Mouse (Mus musculus): ENCODE measurements around the gene Grip1. TPM values are rescaled to one million over a fixed set of nuclear protein-coding genes. Genes with fewer than 3 reads are reported as not detected.
A peak's percentile ranks its signal among the peaks of the same experiment; 100 is the strongest.

The Grip1 gene
- total and polyA plus RNA-seq, 2 experiments from 2014 or later: 0.38 to 0.67 TPM

GRCm38 (mm10) chr10:119951460-119951859 is 497.8 kb downstream of the Grip1 start:
- Histone ChIP-seq H3K36me3 (replicated peaks; ENCODE audit: control insufficient read depth, insufficient read depth, low read length) (no peaks in the 10 kb centered on the region), H3K27ac (ENCODE audit: low read depth) (no peak overlapping the region), H3K4me1 (ENCODE audit: control insufficient read depth, insufficient read depth) (no peaks in the 10 kb centered on the region), H3K27me3 (ENCODE audit: control insufficient read depth, insufficient read depth, low read length) (no peaks in the 10 kb centered on the region), H3K4me2 (ENCODE audit: low read depth, low read length) (no peak overlapping the region), H3K9me3 (replicated peaks; ENCODE audit: control insufficient read depth, low read length) (no peaks in the 10 kb centered on the region), H3K9ac (replicated peaks; ENCODE audit: low read depth, low read length) (no peak overlapping the region), H3K4me3 (ENCODE audit: low read depth, low read length) (no peak overlapping the region)
- ATAC-seq (ENCODE audit: insufficient read depth, low read depth) (no peak), DNase-seq (ENCODE audit: low spot score) (no peak)
- TF ChIP-seq CTCF (IDR thresholded peaks at IDR 0.05; ENCODE audit: low read depth): no peak
- TF ChIP-seq EP300 (IDR thresholded peaks at IDR 0.05; ENCODE audit: low read depth): no peak
- 72% methylated on average over 6 of the region's 6 CpGs for WGBS

- ATAC-seq (ENCODE audit: insufficient read depth, low read depth): no peak
- no peaks in the 10 kb centered on the region for H3K36me3 ChIP-seq (replicated peaks; ENCODE audit: control insufficient read depth, insufficient read depth, low read length)
- DNase-seq (ENCODE audit: low spot score): no peak
- no peak for TF ChIP-seq EP300 (IDR thresholded peaks at IDR 0.05; ENCODE audit: low read depth)
- TF ChIP-seq CTCF (IDR thresholded peaks at IDR 0.05; ENCODE audit: low read depth): no peak
- H3K4me2 ChIP-seq (ENCODE audit: low read depth, low read length): no peak overlapping the region
- H3K27ac ChIP-seq (ENCODE audit: low read depth): no peak overlapping the region
- H3K9ac ChIP-seq (replicated peaks; ENCODE audit: low read depth, low read length): no peak overlapping the region
- no peaks in the 10 kb centered on the region for H3K4me1 ChIP-seq (ENCODE audit: control insufficient read depth, insufficient read depth)
- 68% methylated on average over 17 of the region's 17 CpGs for WGBS
- H3K27me3 ChIP-seq (ENCODE audit: control insufficient read depth, insufficient read depth, low read length): no peaks in the 10 kb centered on the region
- H3K9me3 ChIP-seq (replicated peaks; ENCODE audit: control insufficient read depth, low read length): no peaks in the 10 kb centered on the region
- H3K4me3 ChIP-seq (ENCODE audit: low read depth, low read length): no peak overlapping the region
Observed at GRCm38 (mm10) chr10:119957260-119957955, 503.8 kb downstream of the Grip1 start.

- WGBS: 48% methylated on average over 3 of the region's 3 CpGs
- Histone ChIP-seq H3K4me1 (ENCODE audit: control insufficient read depth, insufficient read depth) (no peaks in the 10 kb centered on the region), H3K4me3 (ENCODE audit: low read depth, low read length) (no peak overlapping the region), H3K9me3 (replicated peaks; ENCODE audit: control insufficient read depth, low read length) (no peaks in the 10 kb centered on the region), H3K27ac (ENCODE audit: low read depth) (no peak overlapping the region), H3K27me3 (ENCODE audit: control insufficient read depth, insufficient read depth, low read length) (no peaks in the 10 kb centered on the region), H3K36me3 (replicated peaks; ENCODE audit: control insufficient read depth, insufficient read depth, low read length) (no peaks in the 10 kb centered on the region), H3K9ac (replicated peaks; ENCODE audit: low read depth, low read length) (no peak overlapping the region), H3K4me2 (ENCODE audit: low read depth, low read length) (no peak overlapping the region)
- ATAC-seq (ENCODE audit: insufficient read depth, low read depth) (no peak), DNase-seq (ENCODE audit: low spot score) (no peak)
- TF ChIP-seq CTCF (IDR thresholded peaks at IDR 0.05; ENCODE audit: low read depth): no peak
- no peak for TF ChIP-seq EP300 (IDR thresholded peaks at IDR 0.05; ENCODE audit: low read depth)
Observed at GRCm38 (mm10) chr10:119960915-119961314, 507.3 kb downstream of the Grip1 start.

GRCm38 (mm10) chr10:119966321-119966720 is 512.7 kb downstream of the Grip1 start:
- WGBS: 57% methylated on average over 8 of the region's 8 CpGs
- no peak for DNase-seq (ENCODE audit: low spot score)
- no peaks in the 10 kb centered on the region for H3K27me3 ChIP-seq (ENCODE audit: control insufficient read depth, insufficient read depth, low read length)
- no peak for ATAC-seq (ENCODE audit: insufficient read depth, low read depth)
- H3K27ac ChIP-seq (ENCODE audit: low read depth): no peak overlapping the region
- H3K36me3 ChIP-seq (replicated peaks; ENCODE audit: control insufficient read depth, insufficient read depth, low read length): no peaks in the 10 kb centered on the region
- H3K4me2 ChIP-seq (ENCODE audit: low read depth, low read length): no peak overlapping the region
- no peak overlapping the region for H3K9ac ChIP-seq (replicated peaks; ENCODE audit: low read depth, low read length)
- H3K4me3 ChIP-seq (ENCODE audit: low read depth, low read length): no peak overlapping the region
- TF ChIP-seq CTCF (IDR thresholded peaks at IDR 0.05; ENCODE audit: low read depth) (no peak), EP300 (IDR thresholded peaks at IDR 0.05; ENCODE audit: low read depth) (no peak)
- H3K4me1 ChIP-seq (ENCODE audit: control insufficient read depth, insufficient read depth): no peaks in the 10 kb centered on the region
- H3K9me3 ChIP-seq (replicated peaks; ENCODE audit: control insufficient read depth, low read length): no peaks in the 10 kb centered on the region

- 27% methylated on average over 8 of the region's 8 CpGs for WGBS
- Histone ChIP-seq H3K4me3 (ENCODE audit: low read depth, low read length) (peak overlapping the region; percentile 36), H3K27ac (ENCODE audit: low read depth) (no peak overlapping the region), H3K4me2 (ENCODE audit: low read depth, low read length) (peak overlapping the region; percentile 62), H3K36me3 (replicated peaks; ENCODE audit: control insufficient read depth, insufficient read depth, low read length) (no peaks in the 10 kb centered on the region), H3K4me1 (ENCODE audit: control insufficient read depth, insufficient read depth) (no peaks in the 10 kb centered on the region), H3K9me3 (replicated peaks; ENCODE audit: control insufficient read depth, low read length) (no peaks in the 10 kb centered on the region), H3K27me3 (ENCODE audit: control insufficient read depth, insufficient read depth, low read length) (no peaks in the 10 kb centered on the region), H3K9ac (replicated peaks; ENCODE audit: low read depth, low read length) (no peak overlapping the region; the same call in 1 of the 2 replicates)
- DNase-seq (ENCODE audit: low spot score) (no peak), ATAC-seq (ENCODE audit: insufficient read depth, low read depth) (no peak)
- TF ChIP-seq EP300 (IDR thresholded peaks at IDR 0.05; ENCODE audit: low read depth): no peak
- no peak for TF ChIP-seq CTCF (IDR thresholded peaks at IDR 0.05; ENCODE audit: low read depth)
Observed at GRCm38 (mm10) chr10:119979396-119979795, 525.8 kb downstream of the Grip1 start.

GRCm38 (mm10) chr10:119980032-119980431 is 526.4 kb downstream of the Grip1 start:
- TF ChIP-seq CTCF (IDR thresholded peaks at IDR 0.05; ENCODE audit: low read depth) (no peak), EP300 (IDR thresholded peaks at IDR 0.05; ENCODE audit: low read depth) (no peak)
- no peak for DNase-seq (ENCODE audit: low spot score)
- H3K27ac ChIP-seq (ENCODE audit: low read depth): no peak overlapping the region

More at GRCm38 (mm10) chr10:119980032-119980431, 526.4 kb downstream of the Grip1 start:
- Histone ChIP-seq H3K9me3 (replicated peaks; ENCODE audit: control insufficient read depth, low read length) (no peaks in the 10 kb centered on the region), H3K4me1 (ENCODE audit: control insufficient read depth, insufficient read depth) (no peaks in the 10 kb centered on the region), H3K9ac (replicated peaks; ENCODE audit: low read depth, low read length) (no peak overlapping the region), H3K4me2 (ENCODE audit: low read depth, low read length) (peak overlapping the region; percentile 62), H3K4me3 (ENCODE audit: low read depth, low read length) (no peak overlapping the region), H3K27me3 (ENCODE audit: control insufficient read depth, insufficient read depth, low read length) (no peaks in the 10 kb centered on the region), H3K36me3 (replicated peaks; ENCODE audit: control insufficient read depth, insufficient read depth, low read length) (no peaks in the 10 kb centered on the region)
- ATAC-seq (ENCODE audit: insufficient read depth, low read depth): no peak
- 30% methylated on average over 11 of the region's 11 CpGs for WGBS

Measured in heart, postnatal 0 days (tissue).